In genomic region chr4:5165263-5165662, GRCm38 (mm10) we compare ENCODE assay signal across 27 mouse cellular contexts.
"Had no signal": no experiment of that assay in that cellular context is flagged by ENCODE, and none has a peak within 500 bp of the region (broad histone marks: within the 10 kb centered on the region; RNA-seq: fewer than 3 reads in every experiment).

No protein-coding gene starts in this region.

- H3K9me3 ChIP-seq: heart, embryonic 10.5 days; heart, embryonic 13.5 days; heart, embryonic 15.5 days; intestine, embryonic 15.5 days; limb, embryonic 10.5 days; limb, embryonic 12.5 days; liver, embryonic 13.5 days; liver, embryonic 15.5 days had no signal

- H3K4me1 ChIP-seq: heart, embryonic 10.5 days; heart, embryonic 13.5 days; heart, embryonic 15.5 days; intestine, embryonic 15.5 days; limb, embryonic 10.5 days; limb, embryonic 12.5 days; liver, embryonic 13.5 days; liver, embryonic 15.5 days had no signal

- H3K36me3 ChIP-seq: heart, embryonic 10.5 days; heart, embryonic 13.5 days; heart, embryonic 15.5 days; intestine, embryonic 15.5 days; limb, embryonic 10.5 days; limb, embryonic 12.5 days; liver, embryonic 13.5 days; liver, embryonic 15.5 days had no signal

- DNase-seq: gastrocnemius, adult 2 months; gastrocnemius, postnatal 10 days; gastrocnemius, postnatal 25 days; heart, adult 18-20 months; heart, postnatal 14 days; heart, postnatal 36 days; kidney, adult 18-20 months; kidney, adult 8-10 months; kidney, postnatal 10 days; kidney, postnatal 25 days; kidney, postnatal 4 days; liver; liver, embryonic 13.5 days had no signal

- H3K4me3 ChIP-seq: gastrocnemius, adult 2 months; heart, embryonic 10.5 days; heart, embryonic 13.5 days; heart, embryonic 15.5 days; intestine, embryonic 15.5 days; layer of hippocampus, adult 2 months; left cerebral cortex, adult 2 months; limb, embryonic 10.5 days; limb, embryonic 12.5 days; liver, embryonic 13.5 days; liver, embryonic 15.5 days had no signal

- H3K4me2 ChIP-seq: heart, embryonic 13.5 days; heart, embryonic 15.5 days; hindbrain, embryonic 14.5 days; intestine, embryonic 15.5 days; limb, embryonic 12.5 days; liver, embryonic 11.5 days; liver, embryonic 13.5 days; liver, embryonic 15.5 days had no signal

- H3K27ac ChIP-seq: gastrocnemius, adult 2 months; heart, embryonic 10.5 days; heart, embryonic 13.5 days; heart, embryonic 15.5 days; hindbrain, embryonic 14.5 days; intestine, embryonic 15.5 days; layer of hippocampus, adult 2 months; left cerebral cortex, adult 2 months; limb, embryonic 10.5 days; limb, embryonic 12.5 days; liver, embryonic 13.5 days; liver, embryonic 15.5 days had no signal

- ATAC-seq: hindbrain, embryonic 16.5 days; inflammation-experienced regulatory T-cells, adult 6 months; intestine, embryonic 15.5 days; intestine, postnatal 0 days had no signal

- H3K9ac ChIP-seq: heart, embryonic 13.5 days; heart, embryonic 15.5 days; hindbrain, embryonic 14.5 days; intestine, embryonic 15.5 days; limb, embryonic 12.5 days; liver, embryonic 13.5 days; liver, embryonic 15.5 days had no signal

- H3K27me3 ChIP-seq: heart, embryonic 13.5 days; heart, embryonic 15.5 days; intestine, embryonic 15.5 days; limb, embryonic 12.5 days; liver, embryonic 13.5 days; liver, embryonic 15.5 days had no signal
